In genomic region chr7:29496953-29497590, GRCm38 (mm10) we compare ENCODE assay signal across 8 mouse cellular contexts. TPM values are rescaled to one million over a fixed set of nuclear protein-coding genes. Genes with fewer than 3 reads are reported as not detected.
DNase-seq lines count a peak whose midpoint lies in the region; ATAC-seq lines count a peak whose summit lies in the region.
"Had no signal": no experiment of that assay in that cellular context is flagged by ENCODE, and none has a peak within 500 bp of the region (broad histone marks: within the 10 kb centered on the region; RNA-seq: fewer than 3 reads in every experiment).

No protein-coding gene starts in this region.

- no peak overlapping the region for H3K4me2 ChIP-seq in embryonic facial prominence, embryonic 14.5 days (ENCODE audit: low read depth, low read length)
- H3K4me2 ChIP-seq in kidney, embryonic 15.5 days = no peak overlapping the region
- H3K4me2 ChIP-seq in midbrain, embryonic 14.5 days (ENCODE audit: low read length) = peak overlapping the region; percentile 9; the same call in 1 of the 2 replicates

- H3K27ac ChIP-seq in embryonic facial prominence, embryonic 14.5 days (replicated peaks; ENCODE audit: low read depth, low read length) = no peak overlapping the region
- peak overlapping the region; percentile 54 for H3K27ac ChIP-seq in kidney, embryonic 15.5 days
- H3K27ac ChIP-seq in midbrain, embryonic 14.5 days (replicated peaks; ENCODE audit: low read depth, low read length) = peak overlapping the region; percentile 64
- H3K27ac ChIP-seq: liver, embryonic 14.5 days had no signal

- H3K4me3 ChIP-seq in embryonic facial prominence, embryonic 14.5 days (ENCODE audit: low read depth, low read length) = no peak overlapping the region
- H3K4me3 ChIP-seq in kidney, embryonic 15.5 days (replicated peaks) = no peak overlapping the region
- H3K4me3 ChIP-seq in midbrain, embryonic 14.5 days (replicated peaks; ENCODE audit: low read depth, low read length) = no peak overlapping the region

- H3K36me3 ChIP-seq in embryonic facial prominence, embryonic 14.5 days (ENCODE audit: control insufficient read depth, insufficient read depth, low read length) = no peaks in the 10 kb centered on the region
- no peaks in the 10 kb centered on the region for H3K36me3 ChIP-seq in kidney, embryonic 15.5 days
- no peaks in the 10 kb centered on the region for H3K36me3 ChIP-seq in midbrain, embryonic 14.5 days (ENCODE audit: control insufficient read depth, insufficient read depth, low read length)

- intact Hi-C loops in heart, postnatal 14 days (cut with DNase I) = no loop called here

- no peaks in the 10 kb centered on the region for H3K9me3 ChIP-seq in embryonic facial prominence, embryonic 14.5 days (ENCODE audit: control insufficient read depth, low read length)
- H3K9me3 ChIP-seq in kidney, embryonic 15.5 days (replicated peaks) = no peaks in the 10 kb centered on the region
- no peaks in the 10 kb centered on the region for H3K9me3 ChIP-seq in midbrain, embryonic 14.5 days (ENCODE audit: control insufficient read depth, low read length)

- H3K9ac ChIP-seq in embryonic facial prominence, embryonic 14.5 days (ENCODE audit: low read depth, low read length) = no peak overlapping the region
- no peak overlapping the region for H3K9ac ChIP-seq in kidney, embryonic 15.5 days
- no peak overlapping the region; the same call in 1 of the 2 replicates for H3K9ac ChIP-seq in midbrain, embryonic 14.5 days (replicated peaks; ENCODE audit: low read length)
- H3K9ac ChIP-seq: liver, embryonic 14.5 days had no signal

- DNase-seq in adrenal gland, adult 18-20 months (ENCODE audit: low spot score in 2 of 2) = peak; percentile 48 to 56
- DNase-seq in embryonic facial prominence, embryonic 14.5 days (ENCODE audit: low spot score) = peak; percentile 30
- peak; percentile 81 for DNase-seq in midbrain, embryonic 14.5 days
- DNase-seq in heart, postnatal 14 days = no peak
- DNase-seq in cerebellum, postnatal 4 days (ENCODE audit: low spot score in 2 of 2) = no peak
- no peak for DNase-seq in cerebellum, adult 9-11 months

- no peaks in the 10 kb centered on the region for H3K4me1 ChIP-seq in embryonic facial prominence, embryonic 14.5 days (ENCODE audit: control insufficient read depth, insufficient read depth, low read length)
- peaks cover 21% of the 10 kb centered on the region for H3K4me1 ChIP-seq in kidney, embryonic 15.5 days
- H3K4me1 ChIP-seq in midbrain, embryonic 14.5 days (ENCODE audit: control insufficient read depth, insufficient read depth, low read length) = peaks cover 20% of the 10 kb centered on the region

- H3K27me3 ChIP-seq in embryonic facial prominence, embryonic 14.5 days (replicated peaks; ENCODE audit: control insufficient read depth, insufficient read depth, low read length) = no peaks in the 10 kb centered on the region
- no peaks in the 10 kb centered on the region for H3K27me3 ChIP-seq in kidney, embryonic 15.5 days
- 0 out of 2 replicates have a peak, but pooled peaks cover 3% of the 10 kb centered on the region for H3K27me3 ChIP-seq in midbrain, embryonic 14.5 days (ENCODE audit: control insufficient read depth, insufficient read depth, low read length)

- 65% methylated on average over 10 of the region's 10 CpGs for WGBS in embryonic facial prominence, embryonic 14.5 days
- WGBS in kidney, embryonic 15.5 days = 69% methylated on average over 10 of the region's 10 CpGs
- 45% methylated on average over 10 of the region's 10 CpGs for WGBS in midbrain, embryonic 14.5 days

- no peak for ATAC-seq in embryonic facial prominence, embryonic 14.5 days (ENCODE audit: low read depth)
- 0 out of 2 replicates have a peak, but pooled peaks have one; percentile 8 for ATAC-seq in kidney, embryonic 15.5 days (replicated peaks; ENCODE audit: low FRiP score)
- peak; percentile 80; the same call in 1 of the 2 replicates for ATAC-seq in midbrain, embryonic 14.5 days (ENCODE audit: low FRiP score, low TSS enrichment)

RNA-seq across cellular contexts. Expression of gene Sipa1l3, which starts 21.4 kb away (rescaled TPM):
- total RNA-seq in adrenal gland, adult 18-20 months (2021) = 10 to 100 TPM; 23.5 to 42.5 TPM
- 12.5 and 15.6 TPM in 2 replicates for polyA plus RNA-seq in embryonic facial prominence, embryonic 14.5 days (2014; fragmentation: Nextera tagmentation; extraction: Ambion mirVana)
- 14.4 and 14.5 TPM in 2 replicates for polyA plus RNA-seq in kidney, embryonic 15.5 days (2015; fragmentation: Nextera tagmentation; extraction: Ambion mirVana)
- 16.1 and 17.6 TPM in 2 replicates for polyA plus RNA-seq in midbrain, embryonic 14.5 days (2014; fragmentation: Nextera tagmentation; extraction: Ambion mirVana)
- total RNA-seq in heart, postnatal 14 days (2021) = 10 to 100 TPM; 15.7 to 15.9 TPM

Comparison
In these comparisons a context has a peak if more than half of its experiments do, and no peak if none do; other contexts are left out.
1. DNase-seq: peak in adrenal gland, adult 18-20 months (2 of 2), embryonic facial prominence, embryonic 14.5 days (single experiment) and midbrain, embryonic 14.5 days (single experiment); none in heart, postnatal 14 days (0 of 2), cerebellum, postnatal 4 days (0 of 2) and cerebellum, adult 9-11 months (single experiment).